Mouse (Mus musculus): ENCODE results near the gene Gck.

- TF ChIP-seq CTCF (IDR thresholded peaks at IDR 0.05; ENCODE audit: extremely low read depth, insufficient read length, insufficient replicate concordance, low read depth, low read length) (no peak), POLR2A (IDR thresholded peaks at IDR 0.05; ENCODE audit: low read depth, low read length) (no peak)
Observed at GRCm38 (mm10) chr11:5968223-5968622, 18.3 kb upstream of the Gck start.

Data from small intestine, adult 2 months (tissue).